Mouse (Mus musculus): ENCODE data around the gene Ankrd33b.

- TF ChIP-seq CTCF (IDR thresholded peaks at IDR 0.05; ENCODE audit: low read depth) (no peak), EP300 (IDR thresholded peaks at IDR 0.05; ENCODE audit: low read depth) (no peak)
Observed at GRCm38 (mm10) chr15:31395986-31396385, 28.5 kb upstream of the Ankrd33b start.

Data from liver, postnatal 0 days (tissue).